Mouse (Mus musculus) C2C12 (cell line): ENCODE measurements around the gene Gm6793.

Experiments used
- CEBPB ChIP-seq: IDR thresholded peaks from one replicate; pipeline ENCODE4 v1.6.1; 2011; ENCODE audit warnings: low read depth, mild to moderate bottlenecking, control low read depth, moderate library complexity
- CTCF ChIP-seq: IDR thresholded peaks from one replicate; pipeline ENCODE4 v1.5.1; 2011; ENCODE audit not compliant: control insufficient read depth, insufficient read depth, insufficient read length
- FOSL1 ChIP-seq: IDR thresholded peaks from one replicate; pipeline ENCODE4 v1.8.0; 2011; ENCODE audit warnings: mild to moderate bottlenecking, low read length; ENCODE audit not compliant: poor library complexity, insufficient read depth, severe bottlenecking
- MAX ChIP-seq: IDR thresholded peaks from one replicate; pipeline ENCODE4 v1.6.1; 2011; ENCODE audit warnings: mild to moderate bottlenecking, control low read depth
- MYOD1 ChIP-seq: IDR thresholded peaks from one replicate; pipeline ENCODE4 v1.6.1; 2011; ENCODE audit warnings: low read depth; ENCODE audit not compliant: control insufficient read depth, insufficient read length
- MYOG ChIP-seq: IDR thresholded peaks from one replicate; pipeline ENCODE4 v1.6.1; 2011; ENCODE audit not compliant: control insufficient read depth, insufficient read length; ENCODE audit errors: extremely low read depth
- USF1 ChIP-seq: IDR thresholded peaks from one replicate; pipeline ENCODE4 v1.6.1; 2011; ENCODE audit warnings: low read depth, mild to moderate bottlenecking, control low read depth, moderate library complexity

DNA sequence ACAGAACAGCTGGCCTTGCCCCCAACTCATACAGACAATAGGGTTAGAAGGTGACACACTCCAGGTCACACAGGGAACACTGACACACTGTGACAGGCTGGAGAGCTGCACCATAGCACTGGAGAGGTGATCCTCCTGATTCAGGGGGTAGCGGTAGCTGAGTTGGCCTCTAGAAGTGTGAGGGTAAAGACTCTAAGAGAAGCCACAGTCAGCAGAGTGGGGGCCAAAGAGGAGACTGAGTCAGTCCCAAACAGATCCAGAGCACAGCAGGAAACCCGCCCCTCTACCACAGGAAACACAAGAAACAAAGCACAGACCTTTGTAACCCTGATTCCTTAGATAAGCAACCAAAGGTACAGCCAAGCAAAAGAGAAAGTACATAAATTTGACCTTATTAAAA is 38.5 kb downstream of the Gm6793 start:
- TF ChIP-seq MAX = no peak
- no peak for TF ChIP-seq CTCF
- no peak for TF ChIP-seq MYOD1
- no peak for TF ChIP-seq FOSL1
- TF ChIP-seq CEBPB = no peak
- no peak for TF ChIP-seq USF1
- no peak for TF ChIP-seq MYOG
